Mouse (Mus musculus) limb, embryonic 12.5 days (tissue): Measurements from ENCODE around the gene Acot7. TPM values are rescaled to one million over a fixed set of nuclear protein-coding genes. Genes with fewer than 3 reads are reported as not detected.

Source experiments
- ATAC-seq: fragments of 200-750 bp; cut with Nextera tagmentation; 2 replicates; pipeline ENCODE4 v1.8.0; 2017; ENCODE audit warnings: low read depth, moderate TSS enrichment; ENCODE audit not compliant: insufficient number of reproducible peaks, insufficient read depth, low FRiP score, low TSS enrichment
- H3K27ac ChIP-seq: fragments of 300-500 bp; sonication (generic); 2 replicates; pipeline ENCODE4 v1.5.1; 2016; ENCODE audit warnings: mild to moderate bottlenecking, moderate library complexity
- H3K27me3 ChIP-seq: fragments of 300-500 bp; sonication (generic); 2 replicates; pipeline ENCODE4 v1.6.1; 2016; ENCODE audit warnings: mild to moderate bottlenecking, moderate library complexity
- H3K36me3 ChIP-seq: fragments of 300-500 bp; sonication (generic); 2 replicates; pipeline ENCODE4 v1.6.1; 2016; ENCODE audit warnings: mild to moderate bottlenecking, moderate library complexity
- H3K4me1 ChIP-seq: fragments of 300-500 bp; sonication (generic); replicated peaks from 2 replicates; pipeline ENCODE4 v1.6.1; 2016
- H3K4me2 ChIP-seq: fragments of 300-500 bp; sonication (generic); 2 replicates; pipeline ENCODE4 v1.6.1; 2016; ENCODE audit warnings: mild to moderate bottlenecking, moderate library complexity
- H3K4me3 ChIP-seq: fragments of 300-500 bp; sonication (generic); replicated peaks from 2 replicates; pipeline ENCODE4 v1.5.1; 2016; ENCODE audit warnings: mild to moderate bottlenecking
- H3K9ac ChIP-seq: fragments of 300-500 bp; sonication (generic); replicated peaks from 2 replicates; pipeline ENCODE4 v1.6.1; 2016; ENCODE audit warnings: mild to moderate bottlenecking, moderate library complexity
- H3K9me3 ChIP-seq: fragments of 300-500 bp; sonication (generic); 2 replicates; pipeline ENCODE4 v1.6.1; 2016; ENCODE audit warnings: mild to moderate bottlenecking, moderate library complexity
- WGBS: fragments of 180-500 bp; shearing (Covaris S2); methylation state at CpG from one replicate; pipeline ENCODE4 v1.1.7; 2016; 5-methylcytosine and 5-hydroxymethylcytosine counted together
- polyA plus RNA-seq: library from polyadenylated mRNA; unstranded; fragments of >200 nt; fragmentation: Nextera tagmentation; extraction: Ambion mirVana; gene quantifications from 2 replicates; pipeline ENCODE4 v1.2.1, GENCODE M21; 2016

Acot7 gene
- polyA plus RNA-seq, 1 experiment from 2014 or later: 37.6 TPM

DNA sequence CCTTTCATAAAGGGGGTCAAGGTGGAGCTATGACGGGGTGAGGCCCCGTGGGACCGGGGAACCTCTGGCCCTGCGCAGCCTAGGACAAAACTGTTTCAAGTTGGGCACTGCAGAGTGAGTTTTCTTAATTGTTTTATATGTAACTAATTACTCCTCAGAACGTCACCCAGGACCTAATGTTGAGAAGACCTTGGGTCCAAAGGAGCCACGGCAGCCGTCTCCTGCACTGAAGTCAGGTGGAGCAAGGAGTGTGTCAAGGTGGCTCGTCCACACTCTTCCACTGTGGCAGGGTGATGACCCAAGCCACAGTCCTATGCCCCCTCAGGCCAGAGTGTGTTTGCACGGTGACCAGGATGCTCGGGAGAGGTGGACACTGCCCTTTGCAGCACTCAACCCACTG lies 125.2 kb downstream of the Acot7 start:
- H3K4me1 ChIP-seq: peaks cover 8% of the 10 kb centered on the region
- no peaks in the 10 kb centered on the region for H3K9me3 ChIP-seq
- ATAC-seq: no peak
- H3K27ac ChIP-seq: no peak overlapping the region
- no peaks in the 10 kb centered on the region for H3K27me3 ChIP-seq
- H3K9ac ChIP-seq: no peak overlapping the region
- peaks cover 68% of the 10 kb centered on the region for H3K36me3 ChIP-seq
- WGBS: 91% methylated on average over 10 of the region's 10 CpGs
- no peak overlapping the region for H3K4me2 ChIP-seq
- no peak overlapping the region for H3K4me3 ChIP-seq

DNA sequence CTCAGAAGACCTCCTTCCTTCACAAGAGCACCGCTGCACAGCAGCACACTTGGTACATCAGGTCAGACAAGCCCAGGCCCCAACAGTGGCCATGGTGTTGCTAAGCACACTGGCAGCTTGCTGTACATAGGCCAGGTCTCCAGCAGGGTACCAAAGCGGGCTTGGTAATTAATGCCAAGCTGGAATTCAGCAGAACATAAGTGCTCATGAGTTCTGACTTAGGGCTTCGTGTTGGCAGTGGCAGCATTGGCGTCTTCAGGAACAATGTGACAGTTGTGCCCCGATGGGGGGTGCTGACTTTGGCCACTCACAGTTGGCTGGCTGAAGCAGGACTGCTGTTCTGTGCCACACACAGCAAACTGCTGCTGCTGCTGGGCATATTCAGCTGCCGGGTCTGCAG lies 126.8 kb downstream of the Acot7 start:
- WGBS: 93% methylated on average over 6 of the region's 6 CpGs
- Histone ChIP-seq H3K27me3 (peaks cover 10% of the 10 kb centered on the region), H3K9ac (no peak overlapping the region), H3K4me1 (no peaks in the 10 kb centered on the region), H3K9me3 (no peaks in the 10 kb centered on the region), H3K4me2 (no peak overlapping the region), H3K4me3 (no peak overlapping the region), H3K36me3 (peaks cover 72% of the 10 kb centered on the region), H3K27ac (no peak overlapping the region)
- ATAC-seq: no peak

DNA sequence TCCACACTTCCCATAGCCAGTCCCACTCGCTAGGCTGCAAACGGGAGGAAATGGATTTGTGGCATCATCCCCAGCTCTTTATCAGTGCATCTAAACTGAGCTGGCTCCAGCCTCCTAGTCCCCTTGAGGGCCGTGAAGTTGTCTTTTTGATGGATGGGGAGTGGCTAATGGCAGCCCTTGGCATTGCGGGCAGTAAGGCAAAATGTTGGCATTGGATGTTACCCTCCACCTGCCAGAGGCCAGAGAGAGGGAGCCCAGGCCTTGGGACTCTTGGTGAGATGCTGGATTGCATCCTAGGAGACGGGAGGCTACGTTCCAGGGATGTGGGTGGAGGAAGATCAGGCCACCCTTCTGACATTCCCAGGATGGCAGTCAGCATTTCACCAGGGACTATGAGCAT lies 128.1 kb downstream of the Acot7 start:
- no peak overlapping the region for H3K9ac ChIP-seq

DNA sequence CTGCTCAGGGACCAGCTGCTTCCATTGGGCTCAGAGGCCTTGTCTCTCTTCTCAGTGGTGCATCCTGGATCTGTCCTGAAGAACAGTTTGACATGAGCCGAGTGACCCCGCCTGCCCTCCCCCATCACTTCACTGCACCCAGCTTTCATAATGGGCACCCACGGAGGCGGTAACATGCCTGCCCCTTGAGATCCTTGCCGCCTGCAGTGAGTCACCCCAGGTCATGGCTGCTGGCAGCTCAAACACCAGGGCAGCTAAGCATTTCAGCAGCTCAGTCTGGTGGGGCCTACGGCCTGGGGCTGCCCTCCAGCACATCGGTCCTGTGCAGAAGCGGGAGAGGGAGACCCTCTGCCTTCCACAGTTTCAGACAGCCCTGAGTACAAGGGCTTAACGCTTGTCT lies 129.6 kb downstream of the Acot7 start:
- no peak for ATAC-seq
- Histone ChIP-seq H3K9me3 (no peaks in the 10 kb centered on the region), H3K4me2 (no peak overlapping the region), H3K27ac (no peak overlapping the region), H3K36me3 (peaks cover 43% of the 10 kb centered on the region), H3K4me3 (no peak overlapping the region), H3K9ac (no peak overlapping the region), H3K4me1 (peaks cover 8% of the 10 kb centered on the region; the same call in 1 of the 2 replicates), H3K27me3 (peaks cover 38% of the 10 kb centered on the region)
- 89% methylated on average over 9 of the region's 9 CpGs for WGBS

More for the DNA sequence above, 128.1 kb downstream of the Acot7 start:
- Histone ChIP-seq H3K27ac (no peak overlapping the region), H3K9me3 (no peaks in the 10 kb centered on the region), H3K4me2 (no peak overlapping the region), H3K4me1 (no peaks in the 10 kb centered on the region), H3K4me3 (no peak overlapping the region), H3K27me3 (peaks cover 23% of the 10 kb centered on the region), H3K36me3 (peaks cover 59% of the 10 kb centered on the region)
- 74% methylated on average over 6 of the region's 6 CpGs for WGBS
- no peak for ATAC-seq

DNA sequence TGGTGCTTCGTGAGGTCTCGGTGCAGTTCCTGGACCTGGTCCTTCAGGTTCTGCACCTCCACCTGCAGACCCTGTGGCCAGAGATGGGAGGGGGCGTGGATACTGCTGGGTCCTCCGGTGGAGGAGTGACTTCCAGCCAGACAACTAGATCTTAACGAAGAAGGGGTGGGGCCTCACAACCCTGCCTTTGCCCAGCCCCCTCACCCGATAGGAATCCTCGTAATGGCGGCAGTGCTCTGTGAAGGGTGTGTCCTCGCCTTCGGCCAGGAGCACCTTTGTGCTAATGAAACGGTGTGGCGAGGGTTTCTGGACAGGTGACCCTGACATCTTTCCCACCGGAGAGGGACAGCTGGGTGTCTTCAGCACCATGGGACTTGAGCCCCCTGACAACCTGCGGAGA lies 134.3 kb downstream of the Acot7 start:
- 1% methylated on average over 14 of the region's 14 CpGs for WGBS
- Histone ChIP-seq H3K9ac (no peak overlapping the region), H3K36me3 (peaks cover 13% of the 10 kb centered on the region; the same call in 1 of the 2 replicates), H3K27ac (no peak overlapping the region), H3K27me3 (peaks cover 85% of the 10 kb centered on the region), H3K9me3 (no peaks in the 10 kb centered on the region), H3K4me2 (peak overlapping the region; percentile 62), H3K4me3 (peak overlapping the region; percentile 39), H3K4me1 (peaks cover 33% of the 10 kb centered on the region)
- no peak for ATAC-seq

DNA sequence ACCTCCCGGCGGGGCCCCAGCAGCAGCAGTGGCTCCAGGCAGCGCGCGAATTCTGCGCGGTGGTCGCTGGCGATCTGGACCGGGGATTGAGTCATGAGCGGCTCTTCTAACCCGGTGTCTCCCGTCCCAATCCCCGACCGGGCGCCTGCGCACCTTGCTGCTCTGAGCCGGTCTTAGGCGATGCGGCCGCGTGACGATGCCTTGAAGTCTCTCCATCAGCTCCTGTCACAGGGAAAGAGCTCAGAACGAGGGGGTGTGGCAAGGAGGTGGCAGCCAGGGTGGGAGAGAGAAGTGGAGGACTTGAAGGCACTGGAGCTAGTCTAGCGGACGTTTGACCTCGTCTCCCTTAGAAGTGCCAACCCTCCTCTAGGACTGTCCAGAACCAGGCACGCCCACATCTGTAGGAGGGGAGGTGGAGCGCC lies 135.3 kb downstream of the Acot7 start:
- Histone ChIP-seq H3K9ac (peak overlapping the region; percentile 42), H3K4me3 (peak overlapping the region; percentile 39), H3K36me3 (peaks cover 9% of the 10 kb centered on the region; the same call in 1 of the 2 replicates), H3K27me3 (peaks cover 95% of the 10 kb centered on the region), H3K9me3 (no peaks in the 10 kb centered on the region), H3K27ac (no peak overlapping the region), H3K4me1 (peaks cover 33% of the 10 kb centered on the region), H3K4me2 (peak overlapping the region; percentile 62)
- ATAC-seq: peak; percentile 63; the same call in 1 of the 2 replicates
- WGBS: under 1% methylated on average over 29 of the region's 29 CpGs

DNA sequence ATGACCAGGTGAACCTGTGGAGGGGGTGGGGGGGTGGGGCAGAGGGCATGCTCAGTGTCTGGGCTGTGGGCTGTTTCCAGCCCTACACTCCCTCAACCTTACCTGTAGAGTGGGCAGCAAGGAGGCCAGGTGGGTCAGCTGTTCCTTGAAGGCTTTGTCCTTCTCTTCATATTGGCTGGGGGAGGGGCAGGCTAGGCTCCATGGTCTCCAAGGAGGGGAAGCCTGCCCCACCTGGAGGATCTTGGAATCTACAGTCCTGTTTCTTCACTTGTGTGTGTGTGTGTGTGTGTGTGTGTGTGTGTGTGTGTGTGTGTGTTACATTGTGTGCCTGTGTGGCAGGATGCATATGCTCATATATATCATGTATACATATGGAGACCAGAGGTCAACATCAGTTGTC lies 136.0 kb downstream of the Acot7 start:
- Histone ChIP-seq H3K4me1 (peaks cover 36% of the 10 kb centered on the region), H3K27me3 (peaks cover 100% of the 10 kb centered on the region), H3K4me2 (peak overlapping the region; percentile 62), H3K9ac (no peak overlapping the region), H3K36me3 (peaks cover 3% of the 10 kb centered on the region; the same call in 1 of the 2 replicates), H3K27ac (no peak overlapping the region), H3K9me3 (no peaks in the 10 kb centered on the region), H3K4me3 (peak overlapping the region; percentile 39)
- ATAC-seq: no peak

DNA sequence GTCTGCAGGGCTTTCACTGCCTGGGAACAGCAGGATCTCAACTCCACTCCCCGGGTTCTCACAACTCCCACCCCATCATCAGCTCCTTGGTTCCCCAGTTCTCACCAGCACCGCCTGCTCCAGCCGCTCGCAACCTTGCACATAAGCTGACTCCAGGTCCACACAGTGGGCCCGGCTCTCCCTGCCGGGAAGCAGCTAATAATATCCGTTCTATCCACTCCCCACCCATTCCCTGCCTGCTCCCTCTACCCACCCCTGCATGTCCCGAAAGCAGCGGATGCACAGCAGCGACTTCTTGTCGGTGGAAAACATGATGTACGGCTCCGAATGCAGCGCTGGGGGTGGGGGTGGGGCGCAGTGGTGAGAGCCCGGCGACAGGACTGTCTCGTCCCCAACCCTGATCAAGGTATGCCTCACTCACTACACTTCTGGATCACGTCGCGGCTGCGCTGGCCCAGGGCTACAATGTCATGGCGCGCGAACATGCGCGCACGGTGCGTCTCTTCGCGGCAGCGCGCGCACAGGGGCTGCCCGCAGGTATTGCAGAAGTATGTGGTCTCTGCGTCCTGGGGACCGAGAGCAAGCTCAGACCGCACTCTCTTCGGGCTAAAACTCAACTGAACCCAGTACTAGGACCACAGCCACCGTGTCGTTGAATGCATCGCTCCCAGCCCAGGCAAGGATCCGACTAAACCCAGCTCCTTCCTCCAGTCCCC lies 137.7 kb downstream of the Acot7 start:
- Histone ChIP-seq H3K9me3 (no peaks in the 10 kb centered on the region), H3K27ac (no peak overlapping the region), H3K27me3 (peaks cover 85% of the 10 kb centered on the region), H3K4me3 (peak overlapping the region; percentile 37), H3K4me1 (peaks cover 36% of the 10 kb centered on the region), H3K36me3 (no peaks in the 10 kb centered on the region), H3K9ac (no peak overlapping the region), H3K4me2 (peak overlapping the region; percentile 58)
- WGBS: under 1% methylated on average over 43 of the region's 43 CpGs
- no peak for ATAC-seq

DNA sequence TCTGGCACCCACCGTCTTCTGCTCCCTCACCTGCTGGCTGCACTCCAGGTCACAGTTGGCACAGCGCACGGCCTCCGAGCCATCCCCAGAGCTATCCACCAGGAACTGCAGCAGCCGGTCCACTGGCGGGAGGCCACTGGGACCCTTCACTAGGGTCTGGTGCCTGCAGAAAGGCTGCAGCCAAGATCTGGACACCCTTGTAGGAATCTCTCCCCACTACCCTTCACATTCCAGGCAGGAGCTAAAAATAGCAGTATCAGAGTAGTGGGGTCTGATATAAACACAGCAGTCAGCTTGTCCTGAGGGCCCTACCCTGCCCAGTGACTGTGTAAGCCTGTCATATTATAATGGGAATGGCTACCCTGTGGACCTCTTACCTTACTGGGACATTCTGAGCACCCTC lies 139.7 kb downstream of the Acot7 start:
- H3K9ac ChIP-seq: no peak overlapping the region
- no peak for ATAC-seq
- no peaks in the 10 kb centered on the region for H3K9me3 ChIP-seq
- peaks cover 28% of the 10 kb centered on the region for H3K4me1 ChIP-seq
- H3K4me3 ChIP-seq: no peak overlapping the region
- no peak overlapping the region for H3K27ac ChIP-seq
- WGBS: 88% methylated on average over 6 of the region's 6 CpGs
- H3K4me2 ChIP-seq: no peak overlapping the region
- peaks cover 74% of the 10 kb centered on the region for H3K27me3 ChIP-seq
- H3K36me3 ChIP-seq: no peaks in the 10 kb centered on the region

DNA sequence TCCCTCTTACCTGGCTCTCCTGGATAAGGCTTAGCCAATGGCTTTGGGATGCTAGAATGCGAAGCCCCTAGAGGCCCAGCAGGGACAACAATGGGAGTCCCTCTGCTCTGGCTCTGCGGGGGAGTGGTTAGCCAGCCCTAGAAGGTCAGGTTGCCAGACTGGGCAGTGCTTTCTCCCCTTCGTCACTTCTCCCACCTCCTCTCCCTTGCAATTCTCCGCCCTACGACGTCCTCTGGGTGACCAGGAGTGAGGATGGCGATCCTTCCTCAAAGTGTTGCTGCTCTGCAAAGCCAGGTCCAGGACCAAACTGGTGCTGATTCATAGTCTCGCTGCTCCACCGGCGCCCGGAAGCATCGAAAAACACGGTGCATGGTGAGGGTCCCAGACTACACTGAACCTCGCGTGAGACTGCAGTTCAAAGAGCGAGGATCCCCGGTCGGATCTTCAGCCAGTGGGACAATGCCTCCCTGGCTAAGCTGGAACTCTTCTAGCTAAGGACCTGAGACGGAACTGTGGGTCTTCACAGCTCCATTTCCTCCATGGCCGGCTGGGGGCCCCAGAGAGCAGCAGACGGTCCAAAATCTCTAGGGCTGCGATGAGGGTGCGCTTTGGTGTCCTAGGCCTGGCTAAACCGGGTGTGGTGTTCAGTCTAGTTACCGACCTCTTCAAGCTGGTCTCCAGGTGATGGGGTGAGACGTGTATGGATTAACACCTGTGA lies 140.7 kb downstream of the Acot7 start, which contains the start of gene Rnf207:
Gene Rnf207 (minus strand): TSS at position 477 of the 718 bp plus-strand sequence.
- peak within 1 kb of the TSS; percentile 18 for H3K4me3 ChIP-seq
- peaks cover 64% of the 10 kb centered on the region for H3K27me3 ChIP-seq
- H3K4me1 ChIP-seq: peaks cover 18% of the 10 kb centered on the region
- no peaks in the 10 kb centered on the region for H3K9me3 ChIP-seq
- H3K36me3 ChIP-seq: no peaks in the 10 kb centered on the region
- ATAC-seq: no peak
- 5% methylated on average over 26 of the region's 26 CpGs for WGBS
- peak within 1 kb of the TSS; percentile 43 for H3K4me2 ChIP-seq
- no peak within 1 kb of the TSS for H3K27ac ChIP-seq
- H3K9ac ChIP-seq: peak within 1 kb of the TSS; percentile 38; the same call in 1 of the 2 replicates
